Mouse (Mus musculus) erythroblast, embryonic 14.5 days (primary cell): ENCODE data around the gene Bgn.

ENCODE experiments used
- GATA1 ChIP-seq: IDR thresholded peaks from 2 replicates; pipeline ENCODE4 v1.6.1; 2012; ENCODE audit warnings: low read length, inconsistent platforms, mixed read lengths
- TAL1 ChIP-seq: IDR thresholded peaks from 3 replicates; pipeline ENCODE4 v1.6.1; 2012; ENCODE audit warnings: low read length, inconsistent platforms, mixed read lengths

DNA sequence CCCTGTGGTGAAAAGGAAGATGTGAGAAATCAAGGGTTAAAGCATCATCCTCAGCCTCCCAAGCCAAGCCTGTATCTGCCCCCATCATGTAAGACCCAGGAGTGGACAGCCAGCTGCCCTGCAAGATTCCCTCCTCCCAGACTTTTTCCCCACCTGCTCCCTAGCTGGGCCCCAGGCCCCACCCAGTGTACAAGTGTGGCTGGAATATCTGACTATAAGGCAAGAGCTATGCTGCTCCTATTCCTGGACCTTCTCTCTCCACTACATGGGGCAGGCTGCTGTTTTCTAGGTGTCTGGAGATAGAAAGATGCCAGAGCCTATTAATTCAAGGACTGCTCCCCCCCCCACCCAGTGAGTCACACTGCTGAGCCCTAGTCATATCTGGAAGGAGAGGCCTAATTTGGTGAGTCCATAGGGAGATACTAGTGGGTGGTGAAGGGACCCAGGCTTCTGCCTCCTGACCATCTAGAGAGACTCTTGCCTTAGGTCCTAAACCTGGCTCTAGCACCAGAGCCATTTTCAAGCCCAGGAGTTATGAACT is 33.7 kb downstream of the Bgn start:
- TF ChIP-seq GATA1: no peak
- TF ChIP-seq TAL1: no peak
